Mouse (Mus musculus): ENCODE measurements around the gene Bod1.

DNA sequence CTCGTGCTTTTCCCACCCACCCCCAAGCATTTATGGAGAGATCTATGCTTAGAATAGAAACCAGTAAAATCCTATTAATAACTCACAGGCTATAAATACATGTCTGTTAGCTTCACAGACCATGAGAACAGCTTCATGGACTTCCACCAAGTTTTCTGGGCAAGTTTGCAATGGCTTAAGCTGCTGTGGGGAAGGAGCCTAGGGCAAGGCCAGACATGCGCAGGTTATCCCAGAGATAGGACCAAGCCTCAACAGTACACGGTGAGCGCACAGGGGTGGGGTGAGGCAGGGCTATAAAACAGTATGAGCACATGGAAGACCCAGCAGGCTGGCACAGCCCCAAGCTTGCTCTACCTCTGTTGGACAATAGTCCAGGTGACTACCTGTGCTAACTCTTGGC is 8.2 kb downstream of the Bod1 start:
- no peak for TF ChIP-seq CTCF (IDR thresholded peaks at IDR 0.05; ENCODE audit: low read depth)
- TF ChIP-seq EP300 (IDR thresholded peaks at IDR 0.05; ENCODE audit: low read depth), result no peak
